Mouse (Mus musculus): ENCODE results near the gene Smurf2. TPM values are rescaled to one million over a fixed set of nuclear protein-coding genes. Genes with fewer than 3 reads are reported as not detected.

Smurf2 gene
- polyA plus RNA-seq, 1 experiment, result 14.7 TPM

DNA sequence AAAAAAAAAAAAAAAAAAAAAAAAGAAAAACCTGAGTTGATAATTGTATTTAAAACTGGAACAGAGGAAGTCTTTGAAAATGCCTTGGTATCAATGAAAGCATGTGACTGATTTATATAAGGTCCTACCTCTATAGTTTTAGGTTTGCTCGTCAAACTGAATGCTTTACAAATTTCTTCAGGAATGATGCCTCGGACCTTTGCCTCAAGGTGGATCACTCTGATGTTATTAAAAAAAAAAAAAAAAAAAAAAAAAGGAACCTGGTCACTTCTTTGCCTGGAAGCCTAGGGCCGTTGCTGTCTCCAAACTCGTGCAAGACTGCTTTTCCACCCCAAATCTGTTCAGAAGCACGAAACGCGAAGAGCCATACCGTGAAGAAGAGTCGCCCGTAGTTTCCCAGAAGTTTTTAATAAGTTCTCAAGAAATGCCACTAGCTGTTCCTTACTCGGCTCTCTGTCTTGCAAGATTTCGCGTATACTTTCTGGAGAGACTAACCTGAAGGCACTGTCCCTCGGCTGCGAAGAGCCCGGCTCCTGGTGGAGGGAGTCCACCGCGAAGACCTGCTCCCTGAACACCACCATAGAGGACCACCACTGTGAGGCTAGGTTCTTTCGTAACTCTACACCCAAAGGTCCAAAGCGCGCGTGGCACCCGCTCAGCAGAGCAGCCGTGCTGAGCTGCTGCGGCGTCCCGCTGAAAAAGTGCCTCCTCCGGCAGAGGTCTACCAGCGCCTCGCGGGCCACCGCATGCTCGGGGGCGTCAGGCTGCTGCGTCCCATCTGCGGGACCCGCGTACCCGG, 141.7 kb downstream of the Smurf2 start:
- Histone ChIP-seq H3K36me3 (ENCODE audit: control insufficient read depth, insufficient read depth, low read length) (peaks cover 25% of the 10 kb centered on the region), H3K4me3 (ENCODE audit: insufficient read depth, low read depth, low read length) (peak overlapping the region; percentile 78), H3K27ac (ENCODE audit: insufficient read depth, low read depth, low read length) (peak overlapping the region; percentile 87), H3K4me1 (ENCODE audit: control insufficient read depth, insufficient read depth, low read length) (peaks cover 13% of the 10 kb centered on the region), H3K27me3 (replicated peaks; ENCODE audit: control insufficient read depth, insufficient read depth, low read length) (no peaks in the 10 kb centered on the region)
- no peak for DNase-seq
- TF ChIP-seq CTCF (conservative IDR thresholded peaks at IDR 0.05; ENCODE audit: insufficient read depth, insufficient read length, low read depth, low read length) (no peak), POLR2A (IDR thresholded peaks at IDR 0.05; ENCODE audit: low read depth, low read length) (no peak)
- under 1% methylated on average over 39 of the region's 39 CpGs for WGBS

DNA sequence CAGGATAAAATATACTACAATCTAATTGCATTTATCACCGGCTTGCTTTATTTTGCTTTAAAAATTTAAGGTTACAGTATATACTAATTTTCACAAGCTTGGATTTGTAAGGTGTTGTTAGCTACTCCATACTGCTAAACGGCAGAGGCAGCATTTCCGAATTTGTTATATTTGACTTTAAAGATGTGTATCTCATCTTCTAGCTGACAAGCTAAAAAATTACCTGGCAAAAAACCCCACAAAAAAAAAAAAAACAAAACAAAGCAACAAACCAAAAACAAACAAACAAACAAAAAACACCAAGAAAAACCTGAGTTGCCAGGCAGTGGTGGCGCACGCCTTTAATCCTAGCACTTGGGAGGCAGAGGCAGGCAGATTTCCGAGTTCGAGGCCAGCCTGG, 142.4 kb downstream of the Smurf2 start:
- no peaks in the 10 kb centered on the region for H3K27me3 ChIP-seq (replicated peaks; ENCODE audit: control insufficient read depth, insufficient read depth, low read length)
- no peak for DNase-seq
- H3K4me1 ChIP-seq (ENCODE audit: control insufficient read depth, insufficient read depth, low read length), result peaks cover 13% of the 10 kb centered on the region
- TF ChIP-seq POLR2A (IDR thresholded peaks at IDR 0.05; ENCODE audit: low read depth, low read length) (no peak), CTCF (conservative IDR thresholded peaks at IDR 0.05; ENCODE audit: insufficient read depth, insufficient read length, low read depth, low read length) (no peak)
- peaks cover 21% of the 10 kb centered on the region for H3K36me3 ChIP-seq (ENCODE audit: control insufficient read depth, insufficient read depth, low read length)
- no peak overlapping the region for H3K27ac ChIP-seq (ENCODE audit: insufficient read depth, low read depth, low read length)
- no peak overlapping the region for H3K4me3 ChIP-seq (ENCODE audit: insufficient read depth, low read depth, low read length)
- 84% methylated on average over 7 of the region's 7 CpGs for WGBS

DNA sequence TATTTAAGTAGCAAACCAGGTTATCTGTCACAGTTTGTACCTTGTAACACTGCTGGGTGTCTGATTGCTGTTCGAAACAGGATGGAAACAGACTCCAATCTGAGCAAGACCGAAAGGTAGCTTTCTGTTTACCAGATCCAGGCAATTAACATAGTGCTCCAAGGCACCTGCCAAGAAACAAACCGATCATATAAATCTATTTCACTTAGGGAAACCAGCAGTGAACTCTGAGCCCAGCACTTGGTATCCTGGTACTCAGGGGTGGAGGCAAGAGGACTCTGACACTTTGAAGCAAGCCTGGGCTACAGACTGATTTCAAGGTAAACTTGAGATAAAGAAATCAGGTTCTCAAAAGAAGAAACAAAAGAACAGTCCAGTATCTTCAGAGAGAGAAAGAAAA, 143.1 kb downstream of the Smurf2 start:
- peak; percentile 62 for DNase-seq
- Histone ChIP-seq H3K36me3 (ENCODE audit: control insufficient read depth, insufficient read depth, low read length) (peaks cover 14% of the 10 kb centered on the region), H3K4me3 (ENCODE audit: insufficient read depth, low read depth, low read length) (no peak overlapping the region), H3K27me3 (replicated peaks; ENCODE audit: control insufficient read depth, insufficient read depth, low read length) (no peaks in the 10 kb centered on the region), H3K27ac (ENCODE audit: insufficient read depth, low read depth, low read length) (peak overlapping the region; percentile 83), H3K4me1 (ENCODE audit: control insufficient read depth, insufficient read depth, low read length) (peaks cover 13% of the 10 kb centered on the region)
- 36% methylated on average over 3 of the region's 3 CpGs for WGBS
- TF ChIP-seq CTCF (conservative IDR thresholded peaks at IDR 0.05; ENCODE audit: insufficient read depth, insufficient read length, low read depth, low read length) (no peak), POLR2A (IDR thresholded peaks at IDR 0.05; ENCODE audit: low read depth, low read length) (no peak)

DNA sequence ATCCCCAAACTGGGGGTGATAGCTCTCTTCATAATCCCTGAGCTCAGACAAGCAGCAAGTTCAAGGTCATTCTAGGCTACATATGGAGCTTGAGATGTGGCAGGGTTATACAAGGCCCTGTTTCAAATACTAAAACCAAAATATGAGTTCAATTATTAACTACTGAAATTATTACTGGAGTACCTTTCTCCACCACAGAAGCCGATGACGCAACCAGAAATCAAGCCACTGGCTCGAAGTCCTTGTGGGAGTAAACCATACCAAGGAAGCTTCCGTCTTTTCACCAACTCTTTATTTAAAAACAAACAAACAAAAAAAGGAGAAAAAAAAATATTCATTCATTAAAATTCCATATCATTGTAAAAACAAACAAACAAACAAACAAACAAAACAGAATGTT, 143.6 kb downstream of the Smurf2 start:
- Histone ChIP-seq H3K4me3 (ENCODE audit: insufficient read depth, low read depth, low read length) (no peak overlapping the region), H3K27ac (ENCODE audit: insufficient read depth, low read depth, low read length) (peak overlapping the region; percentile 64; the same call in 1 of the 2 replicates), H3K27me3 (replicated peaks; ENCODE audit: control insufficient read depth, insufficient read depth, low read length) (no peaks in the 10 kb centered on the region), H3K4me1 (ENCODE audit: control insufficient read depth, insufficient read depth, low read length) (peaks cover 13% of the 10 kb centered on the region), H3K36me3 (ENCODE audit: control insufficient read depth, insufficient read depth, low read length) (peaks cover 13% of the 10 kb centered on the region)
- WGBS, result 40% methylated on average over 4 of the region's 4 CpGs
- TF ChIP-seq POLR2A (IDR thresholded peaks at IDR 0.05; ENCODE audit: low read depth, low read length) (no peak), CTCF (conservative IDR thresholded peaks at IDR 0.05; ENCODE audit: insufficient read depth, insufficient read length, low read depth, low read length) (no peak)
- DNase-seq, result peak; percentile 74

DNA sequence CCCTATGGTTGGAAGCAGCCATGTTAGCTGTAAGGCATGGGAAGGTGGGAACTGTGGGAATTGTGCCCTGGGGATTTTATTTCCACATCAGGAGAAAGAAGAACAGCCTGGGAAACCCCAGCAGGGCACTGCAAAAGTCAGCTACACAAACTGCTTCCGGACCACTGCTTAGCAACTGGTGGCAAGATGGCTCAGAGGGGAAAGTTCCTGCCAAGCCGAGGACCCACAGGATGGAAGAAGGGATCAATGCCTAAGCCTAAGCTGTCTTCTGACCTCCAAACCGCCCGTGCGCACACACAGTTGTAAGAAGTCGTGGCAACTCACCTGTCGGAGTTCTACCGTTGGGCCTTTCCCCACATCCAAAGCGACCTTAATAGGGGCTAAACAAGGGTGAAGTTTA, 147.5 kb downstream of the Smurf2 start:
- H3K4me1 ChIP-seq (ENCODE audit: control insufficient read depth, insufficient read depth, low read length), result peaks cover 10% of the 10 kb centered on the region
- no peak for DNase-seq
- H3K36me3 ChIP-seq (ENCODE audit: control insufficient read depth, insufficient read depth, low read length), result peaks cover 17% of the 10 kb centered on the region
- no peak overlapping the region for H3K27ac ChIP-seq (ENCODE audit: insufficient read depth, low read depth, low read length)
- no peak overlapping the region for H3K4me3 ChIP-seq (ENCODE audit: insufficient read depth, low read depth, low read length)
- 84% methylated on average over 9 of the region's 9 CpGs for WGBS
- H3K27me3 ChIP-seq (replicated peaks; ENCODE audit: control insufficient read depth, insufficient read depth, low read length), result no peaks in the 10 kb centered on the region
- no peak for TF ChIP-seq CTCF (conservative IDR thresholded peaks at IDR 0.05; ENCODE audit: insufficient read depth, insufficient read length, low read depth, low read length)
- TF ChIP-seq POLR2A (IDR thresholded peaks at IDR 0.05; ENCODE audit: low read depth, low read length), result no peak

DNA sequence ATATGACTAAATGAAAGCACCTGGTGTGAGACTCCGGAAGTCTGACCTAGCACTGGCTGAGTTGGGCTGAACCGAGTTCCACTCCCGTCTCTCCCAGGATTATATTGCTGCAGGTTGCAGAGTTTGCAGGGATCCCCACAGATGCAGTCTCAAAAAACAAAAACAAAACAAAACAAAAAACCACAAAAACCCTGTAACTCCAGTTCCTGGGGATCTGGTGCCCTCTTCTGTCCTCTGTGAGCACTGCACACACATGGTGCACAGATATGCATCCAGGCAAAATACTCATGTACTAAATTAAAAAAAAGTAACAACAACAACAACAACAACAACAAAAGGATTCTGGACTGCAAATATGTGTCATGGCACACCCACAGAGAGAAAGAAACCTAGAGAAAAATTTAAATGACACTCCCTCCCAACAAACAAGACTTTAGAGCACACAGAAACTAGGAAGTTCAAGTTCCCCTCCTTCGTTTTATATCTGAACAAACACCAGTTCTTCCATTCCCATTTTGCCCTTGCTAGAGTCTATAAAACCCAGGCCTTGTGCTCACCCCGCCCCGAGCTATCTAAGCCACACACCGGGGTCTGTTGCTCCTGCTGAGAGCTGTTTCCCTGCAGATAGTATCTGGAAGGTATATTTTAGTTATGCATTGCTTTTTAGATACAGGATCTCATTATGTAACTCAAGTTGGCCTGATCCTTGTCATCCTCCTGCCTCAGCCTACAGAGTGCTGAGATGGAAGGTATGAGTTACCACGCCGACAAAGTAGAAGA, 150.1 kb downstream of the Smurf2 start:
- WGBS, result 97% methylated on average over 9 of the region's 9 CpGs
- H3K4me1 ChIP-seq (ENCODE audit: control insufficient read depth, insufficient read depth, low read length), result no peaks in the 10 kb centered on the region
- peaks cover 20% of the 10 kb centered on the region for H3K36me3 ChIP-seq (ENCODE audit: control insufficient read depth, insufficient read depth, low read length)
- TF ChIP-seq CTCF (conservative IDR thresholded peaks at IDR 0.05; ENCODE audit: insufficient read depth, insufficient read length, low read depth, low read length), result peak; percentile 46
- TF ChIP-seq POLR2A (IDR thresholded peaks at IDR 0.05; ENCODE audit: low read depth, low read length), result no peak
- no peak overlapping the region for H3K4me3 ChIP-seq (ENCODE audit: insufficient read depth, low read depth, low read length)
- no peak overlapping the region for H3K27ac ChIP-seq (ENCODE audit: insufficient read depth, low read depth, low read length)
- no peak for DNase-seq
- no peaks in the 10 kb centered on the region for H3K27me3 ChIP-seq (replicated peaks; ENCODE audit: control insufficient read depth, insufficient read depth, low read length)

Other genes with a start within 250 kb of the Smurf2 start
- 56.8 and 60.4 TPM in 2 replicates for gene Pecam1, start 170.1 kb downstream of the Smurf2 start, polyA plus RNA-seq (2012; rRNA removed)
- gene Milr1, start 169.5 kb downstream of the Smurf2 start, polyA plus RNA-seq (2012; rRNA removed), result 0.27 and 0.66 TPM in 2 replicates
- 6.3 and 7.2 TPM in 2 replicates for gene Polg2, start 141.2 kb downstream of the Smurf2 start, polyA plus RNA-seq (2012; rRNA removed)
- gene Ddx5, start 131.5 kb downstream of the Smurf2 start, polyA plus RNA-seq (2012; rRNA removed), result 253 and 261 TPM in 2 replicates
- 2.2 and 3.6 TPM in 2 replicates for gene Cep95, start 131.5 kb downstream of the Smurf2 start, polyA plus RNA-seq (2012; rRNA removed)
- 11.9 and 14.1 TPM in 2 replicates for gene Kpna2, start 78.8 kb upstream of the Smurf2 start, polyA plus RNA-seq (2012; rRNA removed)
- 1.8 and 2.6 TPM in 2 replicates for gene 1810010H24Rik, start 105.0 kb upstream of the Smurf2 start, polyA plus RNA-seq (2012; rRNA removed)
- gene Bptf, start 211.4 kb upstream of the Smurf2 start, polyA plus RNA-seq (2012; rRNA removed), result 15.9 and 16.7 TPM in 2 replicates